Mouse (Mus musculus): ENCODE measurements around the gene Wnt5b. TPM values are rescaled to one million over a fixed set of nuclear protein-coding genes. Genes with fewer than 3 reads are reported as not detected.

The Wnt5b gene
- polyA plus RNA-seq, 2 experiments: 13.3 to 17.5 TPM

GRCm38 (mm10) chr6:119411511-119411910 is 132.6 kb downstream of the Wnt5b start:
- WGBS: 79% methylated on average over 3 of the region's 3 CpGs
- no peak overlapping the region for H3K4me2 ChIP-seq (replicated peaks; ENCODE audit: low read depth, low read length, severe bottlenecking)
- no peak overlapping the region for H3K9ac ChIP-seq (ENCODE audit: low read depth, low read length, severe bottlenecking)
- no peaks in the 10 kb centered on the region for H3K9me3 ChIP-seq (ENCODE audit: control insufficient read depth, low read length)
- ATAC-seq (ENCODE audit: low FRiP score, low read depth) (no peak), DNase-seq (ENCODE audit: low spot score) (no peak)
- no peak for TF ChIP-seq POLR2A (IDR thresholded peaks at IDR 0.05; ENCODE audit: borderline replicate concordance, extremely low read depth, insufficient read depth, insufficient read length)
- H3K4me3 ChIP-seq (replicated peaks; ENCODE audit: low read length): no peak overlapping the region
- no peaks in the 10 kb centered on the region for H3K36me3 ChIP-seq (ENCODE audit: control insufficient read depth, insufficient read depth, low read length)
- no peaks in the 10 kb centered on the region for H3K27me3 ChIP-seq (ENCODE audit: control insufficient read depth, insufficient read depth, low read length)
- no peak overlapping the region for H3K27ac ChIP-seq (replicated peaks; ENCODE audit: low read depth, low read length)
- no peaks in the 10 kb centered on the region for H3K4me1 ChIP-seq (ENCODE audit: control insufficient read depth, insufficient read depth, low read length)

- 50% methylated on average over 1 of the region's 1 CpGs for WGBS
- Histone ChIP-seq H3K27ac (replicated peaks; ENCODE audit: low read depth, low read length) (no peak overlapping the region), H3K4me3 (replicated peaks; ENCODE audit: low read length) (no peak overlapping the region), H3K4me1 (ENCODE audit: control insufficient read depth, insufficient read depth, low read length) (no peaks in the 10 kb centered on the region), H3K27me3 (ENCODE audit: control insufficient read depth, insufficient read depth, low read length) (no peaks in the 10 kb centered on the region), H3K9ac (ENCODE audit: low read depth, low read length, severe bottlenecking) (no peak overlapping the region), H3K36me3 (ENCODE audit: control insufficient read depth, insufficient read depth, low read length) (no peaks in the 10 kb centered on the region), H3K4me2 (replicated peaks; ENCODE audit: low read depth, low read length, severe bottlenecking) (no peak overlapping the region), H3K9me3 (ENCODE audit: control insufficient read depth, low read length) (no peaks in the 10 kb centered on the region)
- ATAC-seq (ENCODE audit: low FRiP score, low read depth): no peak
- no peak for TF ChIP-seq POLR2A (IDR thresholded peaks at IDR 0.05; ENCODE audit: borderline replicate concordance, extremely low read depth, insufficient read depth, insufficient read length)
- no peak for DNase-seq (ENCODE audit: low spot score)
Observed at GRCm38 (mm10) chr6:119409766-119410165, 134.4 kb downstream of the Wnt5b start.

- no peak overlapping the region for H3K9ac ChIP-seq (ENCODE audit: low read depth, low read length, severe bottlenecking)
- H3K4me1 ChIP-seq (ENCODE audit: control insufficient read depth, insufficient read depth, low read length): no peaks in the 10 kb centered on the region
- no peak overlapping the region for H3K4me2 ChIP-seq (replicated peaks; ENCODE audit: low read depth, low read length, severe bottlenecking)
- 82% methylated on average over 9 of the region's 9 CpGs for WGBS
- H3K27ac ChIP-seq (replicated peaks; ENCODE audit: low read depth, low read length): no peak overlapping the region
- H3K4me3 ChIP-seq (replicated peaks; ENCODE audit: low read length): no peak overlapping the region
- no peak for ATAC-seq (ENCODE audit: low FRiP score, low read depth)
- no peak for TF ChIP-seq POLR2A (IDR thresholded peaks at IDR 0.05; ENCODE audit: borderline replicate concordance, extremely low read depth, insufficient read depth, insufficient read length)
- H3K36me3 ChIP-seq (ENCODE audit: control insufficient read depth, insufficient read depth, low read length): no peaks in the 10 kb centered on the region
- no peaks in the 10 kb centered on the region for H3K9me3 ChIP-seq (ENCODE audit: control insufficient read depth, low read length)
- no peak for DNase-seq (ENCODE audit: low spot score)
- no peaks in the 10 kb centered on the region for H3K27me3 ChIP-seq (ENCODE audit: control insufficient read depth, insufficient read depth, low read length)
Observed at GRCm38 (mm10) chr6:119408582-119408981, 135.6 kb downstream of the Wnt5b start.

GRCm38 (mm10) chr6:119407818-119408217 is 136.3 kb downstream of the Wnt5b start:
- no peak overlapping the region for H3K9ac ChIP-seq (ENCODE audit: low read depth, low read length, severe bottlenecking)
- H3K9me3 ChIP-seq (ENCODE audit: control insufficient read depth, low read length): no peaks in the 10 kb centered on the region
- DNase-seq (ENCODE audit: low spot score): no peak
- H3K4me2 ChIP-seq (replicated peaks; ENCODE audit: low read depth, low read length, severe bottlenecking): no peak overlapping the region
- H3K4me1 ChIP-seq (ENCODE audit: control insufficient read depth, insufficient read depth, low read length): no peaks in the 10 kb centered on the region
- no peaks in the 10 kb centered on the region for H3K27me3 ChIP-seq (ENCODE audit: control insufficient read depth, insufficient read depth, low read length)
- H3K4me3 ChIP-seq (replicated peaks; ENCODE audit: low read length): no peak overlapping the region
- no peak overlapping the region for H3K27ac ChIP-seq (replicated peaks; ENCODE audit: low read depth, low read length)
- WGBS: 44% methylated on average over 6 of the region's 6 CpGs
- H3K36me3 ChIP-seq (ENCODE audit: control insufficient read depth, insufficient read depth, low read length): no peaks in the 10 kb centered on the region
- ATAC-seq (ENCODE audit: low FRiP score, low read depth): no peak
- no peak for TF ChIP-seq POLR2A (IDR thresholded peaks at IDR 0.05; ENCODE audit: borderline replicate concordance, extremely low read depth, insufficient read depth, insufficient read length)

GRCm38 (mm10) chr6:119406528-119406927 is 137.6 kb downstream of the Wnt5b start:
- no peak for TF ChIP-seq POLR2A (IDR thresholded peaks at IDR 0.05; ENCODE audit: borderline replicate concordance, extremely low read depth, insufficient read depth, insufficient read length)
- no peak for ATAC-seq (ENCODE audit: low FRiP score, low read depth)
- Histone ChIP-seq H3K4me3 (replicated peaks; ENCODE audit: low read length) (no peak overlapping the region), H3K36me3 (ENCODE audit: control insufficient read depth, insufficient read depth, low read length) (no peaks in the 10 kb centered on the region), H3K9me3 (ENCODE audit: control insufficient read depth, low read length) (no peaks in the 10 kb centered on the region), H3K4me1 (ENCODE audit: control insufficient read depth, insufficient read depth, low read length) (no peaks in the 10 kb centered on the region), H3K27ac (replicated peaks; ENCODE audit: low read depth, low read length) (no peak overlapping the region), H3K9ac (ENCODE audit: low read depth, low read length, severe bottlenecking) (no peak overlapping the region), H3K27me3 (ENCODE audit: control insufficient read depth, insufficient read depth, low read length) (no peaks in the 10 kb centered on the region), H3K4me2 (replicated peaks; ENCODE audit: low read depth, low read length, severe bottlenecking) (no peak overlapping the region)
- no peak for DNase-seq (ENCODE audit: low spot score)
- 81% methylated on average over 8 of the region's 8 CpGs for WGBS

GRCm38 (mm10) chr6:119405310-119405709 is 138.8 kb downstream of the Wnt5b start:
- Histone ChIP-seq H3K9me3 (ENCODE audit: control insufficient read depth, low read length) (no peaks in the 10 kb centered on the region), H3K4me2 (replicated peaks; ENCODE audit: low read depth, low read length, severe bottlenecking) (no peak overlapping the region), H3K27me3 (ENCODE audit: control insufficient read depth, insufficient read depth, low read length) (no peaks in the 10 kb centered on the region), H3K27ac (replicated peaks; ENCODE audit: low read depth, low read length) (no peak overlapping the region), H3K4me3 (replicated peaks; ENCODE audit: low read length) (no peak overlapping the region), H3K4me1 (ENCODE audit: control insufficient read depth, insufficient read depth, low read length) (no peaks in the 10 kb centered on the region), H3K36me3 (ENCODE audit: control insufficient read depth, insufficient read depth, low read length) (no peaks in the 10 kb centered on the region), H3K9ac (ENCODE audit: low read depth, low read length, severe bottlenecking) (no peak overlapping the region)
- no peak for DNase-seq (ENCODE audit: low spot score)
- ATAC-seq (ENCODE audit: low FRiP score, low read depth): no peak
- no peak for TF ChIP-seq POLR2A (IDR thresholded peaks at IDR 0.05; ENCODE audit: borderline replicate concordance, extremely low read depth, insufficient read depth, insufficient read length)
- 37% methylated on average over 7 of the region's 7 CpGs for WGBS

Data from limb, embryonic 14.5 days (tissue).